Mouse (Mus musculus): ENCODE data around the gene Tnnt3. TPM values are rescaled to one million over a fixed set of nuclear protein-coding genes. Genes with fewer than 3 reads are reported as not detected.

Tnnt3 gene
- polyA plus RNA-seq, 1 experiment, result 2.7 TPM

DNA sequence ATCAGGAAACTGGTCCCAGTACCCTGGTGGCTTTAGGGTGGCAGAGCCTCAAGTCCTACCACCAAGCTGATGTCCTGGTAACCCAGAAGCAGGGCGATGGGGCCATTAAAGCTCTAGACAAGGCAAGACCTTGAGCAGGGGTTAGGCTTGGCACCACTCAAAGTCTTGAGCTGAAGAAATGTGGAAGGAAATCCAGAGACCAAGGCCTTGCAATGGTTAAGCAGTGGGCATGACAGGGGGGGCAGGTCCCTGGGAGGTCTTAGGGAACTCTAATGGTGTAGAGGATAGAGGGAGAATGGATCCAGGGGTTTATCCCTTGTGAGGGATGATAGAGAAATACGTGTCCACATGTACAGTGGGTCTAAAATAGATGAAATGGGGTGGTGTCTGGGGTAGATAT is 25.2 kb upstream of the Tnnt3 start:
- Histone ChIP-seq H3K9ac (ENCODE audit: low read depth, poor library complexity, severe bottlenecking) (no peak overlapping the region), H3K36me3 (ENCODE audit: control insufficient read depth, insufficient read depth, low read length, poor library complexity, severe bottlenecking) (no peaks in the 10 kb centered on the region), H3K4me3 (ENCODE audit: low read depth, low read length) (no peak overlapping the region), H3K4me1 (ENCODE audit: control insufficient read depth, insufficient read depth, low read length) (no peaks in the 10 kb centered on the region), H3K27me3 (ENCODE audit: control insufficient read depth, insufficient read depth, low read length, poor library complexity, severe bottlenecking) (no peaks in the 10 kb centered on the region), H3K27ac (ENCODE audit: insufficient read depth, low read length) (no peak overlapping the region), H3K9me3 (replicated peaks; ENCODE audit: control insufficient read depth, insufficient read depth, low read length, poor library complexity, severe bottlenecking) (no peaks in the 10 kb centered on the region)
- TF ChIP-seq CTCF (IDR thresholded peaks at IDR 0.05; ENCODE audit: low read depth, low read length), result no peak
- no peak for TF ChIP-seq EP300 (IDR thresholded peaks at IDR 0.05; ENCODE audit: insufficient read depth, low read depth, low read length)
- TF ChIP-seq POLR2A (IDR thresholded peaks at IDR 0.05; ENCODE audit: insufficient read depth, low read length), result no peak

- Histone ChIP-seq H3K9me3 (replicated peaks; ENCODE audit: control insufficient read depth, insufficient read depth, low read length, poor library complexity, severe bottlenecking) (no peaks in the 10 kb centered on the region), H3K36me3 (ENCODE audit: control insufficient read depth, insufficient read depth, low read length, poor library complexity, severe bottlenecking) (no peaks in the 10 kb centered on the region), H3K27ac (ENCODE audit: insufficient read depth, low read length) (no peak overlapping the region), H3K4me3 (ENCODE audit: low read depth, low read length) (no peak overlapping the region), H3K4me1 (ENCODE audit: control insufficient read depth, insufficient read depth, low read length) (no peaks in the 10 kb centered on the region), H3K9ac (ENCODE audit: low read depth, poor library complexity, severe bottlenecking) (no peak overlapping the region), H3K27me3 (ENCODE audit: control insufficient read depth, insufficient read depth, low read length, poor library complexity, severe bottlenecking) (no peaks in the 10 kb centered on the region)
- TF ChIP-seq CTCF (IDR thresholded peaks at IDR 0.05; ENCODE audit: low read depth, low read length) (no peak), POLR2A (IDR thresholded peaks at IDR 0.05; ENCODE audit: insufficient read depth, low read length) (no peak), EP300 (IDR thresholded peaks at IDR 0.05; ENCODE audit: insufficient read depth, low read depth, low read length) (no peak)
These were observed 23.8 kb upstream of the Tnnt3 start for GRCm38 (mm10) chr7:142474799-142475198.

DNA sequence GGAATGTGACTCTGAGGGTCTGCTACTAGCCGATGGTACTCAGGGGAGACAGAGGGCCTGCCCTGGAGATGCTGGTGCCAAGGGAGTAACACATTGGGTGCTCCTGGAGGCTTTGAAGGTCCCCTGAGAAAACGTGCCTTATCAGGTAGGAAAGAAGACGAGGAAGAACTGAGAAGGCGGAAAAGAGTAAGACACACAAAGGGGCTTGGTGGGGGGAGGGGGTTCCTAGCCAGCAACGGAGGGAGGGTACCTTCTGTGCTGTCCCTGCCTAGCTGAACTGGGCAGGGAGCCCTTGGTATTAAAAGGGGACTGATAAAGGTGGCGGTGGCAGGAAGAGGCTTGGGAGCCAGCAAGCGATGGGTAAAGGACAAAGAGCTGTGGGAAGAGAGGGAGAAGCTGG is 23.0 kb upstream of the Tnnt3 start:
- Histone ChIP-seq H3K27ac (ENCODE audit: insufficient read depth, low read length) (no peak overlapping the region), H3K4me1 (ENCODE audit: control insufficient read depth, insufficient read depth, low read length) (no peaks in the 10 kb centered on the region)

GRCm38 (mm10) chr7:142476271-142476670 is 22.4 kb upstream of the Tnnt3 start:
- no peak overlapping the region for H3K4me3 ChIP-seq (ENCODE audit: low read depth, low read length)
- H3K9me3 ChIP-seq (replicated peaks; ENCODE audit: control insufficient read depth, insufficient read depth, low read length, poor library complexity, severe bottlenecking), result no peaks in the 10 kb centered on the region
- no peaks in the 10 kb centered on the region for H3K27me3 ChIP-seq (ENCODE audit: control insufficient read depth, insufficient read depth, low read length, poor library complexity, severe bottlenecking)
- no peak overlapping the region for H3K27ac ChIP-seq (ENCODE audit: insufficient read depth, low read length)
- no peaks in the 10 kb centered on the region for H3K36me3 ChIP-seq (ENCODE audit: control insufficient read depth, insufficient read depth, low read length, poor library complexity, severe bottlenecking)
- TF ChIP-seq CTCF (IDR thresholded peaks at IDR 0.05; ENCODE audit: low read depth, low read length) (no peak), POLR2A (IDR thresholded peaks at IDR 0.05; ENCODE audit: insufficient read depth, low read length) (no peak)
- H3K4me1 ChIP-seq (ENCODE audit: control insufficient read depth, insufficient read depth, low read length), result no peaks in the 10 kb centered on the region
- no peak overlapping the region for H3K9ac ChIP-seq (ENCODE audit: low read depth, poor library complexity, severe bottlenecking)

More for the DNA sequence above, 23.0 kb upstream of the Tnnt3 start:
- Histone ChIP-seq H3K9ac (ENCODE audit: low read depth, poor library complexity, severe bottlenecking) (no peak overlapping the region), H3K4me3 (ENCODE audit: low read depth, low read length) (no peak overlapping the region), H3K9me3 (replicated peaks; ENCODE audit: control insufficient read depth, insufficient read depth, low read length, poor library complexity, severe bottlenecking) (no peaks in the 10 kb centered on the region), H3K27me3 (ENCODE audit: control insufficient read depth, insufficient read depth, low read length, poor library complexity, severe bottlenecking) (no peaks in the 10 kb centered on the region), H3K36me3 (ENCODE audit: control insufficient read depth, insufficient read depth, low read length, poor library complexity, severe bottlenecking) (no peaks in the 10 kb centered on the region)
- no peak for TF ChIP-seq CTCF (IDR thresholded peaks at IDR 0.05; ENCODE audit: low read depth, low read length)
- TF ChIP-seq POLR2A (IDR thresholded peaks at IDR 0.05; ENCODE audit: insufficient read depth, low read length), result no peak
- TF ChIP-seq EP300 (IDR thresholded peaks at IDR 0.05; ENCODE audit: insufficient read depth, low read depth, low read length), result no peak

DNA sequence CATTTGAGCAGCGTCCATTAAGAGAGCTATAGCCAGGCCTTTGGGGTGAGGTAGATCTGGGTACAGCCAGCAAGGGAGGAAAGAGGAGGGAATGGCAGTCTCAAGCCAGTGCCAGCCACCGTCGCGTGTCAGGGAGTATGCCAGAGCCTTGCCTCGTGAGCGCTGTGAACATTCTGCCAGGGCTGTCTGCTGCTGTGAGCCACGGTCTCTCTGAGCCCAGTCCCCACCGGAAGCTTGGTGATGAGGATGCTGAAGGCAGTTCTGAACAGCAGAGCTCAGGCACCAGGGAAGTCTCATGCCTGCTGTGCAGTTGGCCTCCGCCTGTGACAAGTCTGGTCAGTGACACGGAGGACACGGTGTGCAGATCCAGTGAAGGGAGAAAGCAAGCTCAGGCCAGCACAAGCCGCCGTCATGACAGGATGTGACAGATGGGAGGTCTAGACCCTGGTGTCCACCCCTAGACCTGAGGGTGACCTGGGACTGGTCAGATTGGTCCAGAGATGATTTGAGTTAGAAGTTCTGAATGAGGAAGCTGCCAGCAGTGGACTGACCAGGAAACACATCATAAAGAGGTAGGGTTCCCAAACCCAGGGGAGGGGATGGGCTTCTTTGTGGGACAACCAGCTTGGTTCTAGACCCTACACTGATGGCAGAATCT is 21.7 kb upstream of the Tnnt3 start:
- Histone ChIP-seq H3K27ac (ENCODE audit: insufficient read depth, low read length) (no peak overlapping the region), H3K9me3 (replicated peaks; ENCODE audit: control insufficient read depth, insufficient read depth, low read length, poor library complexity, severe bottlenecking) (no peaks in the 10 kb centered on the region), H3K4me1 (ENCODE audit: control insufficient read depth, insufficient read depth, low read length) (no peaks in the 10 kb centered on the region), H3K9ac (ENCODE audit: low read depth, poor library complexity, severe bottlenecking) (no peak overlapping the region), H3K4me3 (ENCODE audit: low read depth, low read length) (no peak overlapping the region), H3K36me3 (ENCODE audit: control insufficient read depth, insufficient read depth, low read length, poor library complexity, severe bottlenecking) (no peaks in the 10 kb centered on the region), H3K27me3 (ENCODE audit: control insufficient read depth, insufficient read depth, low read length, poor library complexity, severe bottlenecking) (no peaks in the 10 kb centered on the region)
- TF ChIP-seq POLR2A (IDR thresholded peaks at IDR 0.05; ENCODE audit: insufficient read depth, low read length) (no peak), EP300 (IDR thresholded peaks at IDR 0.05; ENCODE audit: insufficient read depth, low read depth, low read length) (no peak), CTCF (IDR thresholded peaks at IDR 0.05; ENCODE audit: low read depth, low read length) (no peak)

GRCm38 (mm10) chr7:142478001-142478400 is 20.6 kb upstream of the Tnnt3 start:
- Histone ChIP-seq H3K27ac (ENCODE audit: insufficient read depth, low read length) (no peak overlapping the region), H3K4me1 (ENCODE audit: control insufficient read depth, insufficient read depth, low read length) (no peaks in the 10 kb centered on the region)

More at GRCm38 (mm10) chr7:142478001-142478400, 20.6 kb upstream of the Tnnt3 start:
- Histone ChIP-seq H3K9ac (ENCODE audit: low read depth, poor library complexity, severe bottlenecking) (no peak overlapping the region), H3K36me3 (ENCODE audit: control insufficient read depth, insufficient read depth, low read length, poor library complexity, severe bottlenecking) (no peaks in the 10 kb centered on the region), H3K4me3 (ENCODE audit: low read depth, low read length) (no peak overlapping the region), H3K9me3 (replicated peaks; ENCODE audit: control insufficient read depth, insufficient read depth, low read length, poor library complexity, severe bottlenecking) (no peaks in the 10 kb centered on the region), H3K27me3 (ENCODE audit: control insufficient read depth, insufficient read depth, low read length, poor library complexity, severe bottlenecking) (no peaks in the 10 kb centered on the region)
- no peak for TF ChIP-seq CTCF (IDR thresholded peaks at IDR 0.05; ENCODE audit: low read depth, low read length)
